Mouse (Mus musculus) MEL (cell line): ENCODE results near the gene Zfp747. TPM values are rescaled to one million over a fixed set of nuclear protein-coding genes. Genes with fewer than 3 reads are reported as not detected.

ENCODE experiments used
- DNase-seq: peaks from one replicate; pipeline ENCODE4 v3.0.0; 2011; ENCODE audit warnings: low read depth, low spot score
- H3K27ac ChIP-seq: 2 replicates; pipeline ENCODE4 v1.5.1; 2012; ENCODE audit warnings: low read depth, mild to moderate bottlenecking, control low read depth, low read length, moderate library complexity; ENCODE audit not compliant: control insufficient read depth
- H3K27me3 ChIP-seq, 2 experiments: fragments of 150-350 bp in 1 of 2; sonication (generic) in 1 of 2; 2 replicates each; pipeline ENCODE4 v1.6.1; 2012; ENCODE audit warnings: low read length in 2 of 2, mild to moderate bottlenecking in 2 of 2, improper control_type of control experiment in 1 of 2, moderate library complexity in 1 of 2; ENCODE audit not compliant: insufficient read depth in 2 of 2, control insufficient read depth in 1 of 2
- H3K36me3 ChIP-seq, 2 experiments: 2 replicates each; pipeline ENCODE4 v1.6.1; 2012 to 2014; ENCODE audit warnings: low read length in 2 of 2, improper control_type of control experiment in 1 of 2, inconsistent platforms in 1 of 2, mild to moderate bottlenecking in 1 of 2; ENCODE audit not compliant: insufficient read depth in 2 of 2, control insufficient read depth in 1 of 2
- H3K4me1 ChIP-seq, 2 experiments: fragments of 150-350 bp in 1 of 2; sonication (generic) in 1 of 2; 2 replicates each; pipeline ENCODE4 v1.6.1; 2012; ENCODE audit warnings: low read length in 2 of 2, improper control_type of control experiment in 1 of 2, mild to moderate bottlenecking in 1 of 2; ENCODE audit not compliant: insufficient read depth in 2 of 2, control insufficient read depth in 1 of 2
- H3K4me3 ChIP-seq, 2 experiments: fragments of 150-350 bp in 1 of 2; sonication (generic) in 1 of 2; 2 replicates each; pipeline ENCODE4 v1.5.1; 2012; ENCODE audit warnings: low read depth in 2 of 2, low read length in 2 of 2, mild to moderate bottlenecking in 2 of 2, moderate library complexity in 2 of 2, control low read depth in 1 of 2, improper control_type of control experiment in 1 of 2; ENCODE audit not compliant: control insufficient read depth in 1 of 2, insufficient read depth in 1 of 2
- H3K79me2 ChIP-seq: 2 replicates; pipeline ENCODE4 v1.6.1; 2012; ENCODE audit warnings: mild to moderate bottlenecking, low read length, moderate library complexity; ENCODE audit not compliant: control insufficient read depth, poor library complexity, insufficient read depth
- H3K9ac ChIP-seq: 2 replicates; pipeline ENCODE4 v1.6.1; 2012; ENCODE audit warnings: low read depth, mild to moderate bottlenecking, control low read depth, low read length, moderate library complexity; ENCODE audit not compliant: control insufficient read depth, poor library complexity, severe bottlenecking
- H3K9me3 ChIP-seq: fragments of 150-350 bp; sonication (generic); replicated peaks from 2 replicates; pipeline ENCODE4 v1.6.1; 2012; ENCODE audit warnings: mild to moderate bottlenecking, low read length, improper control_type of control experiment, moderate library complexity; ENCODE audit not compliant: insufficient read depth
- CTCF ChIP-seq, 3 experiments: IDR thresholded peaks in 2 of 3; conservative IDR thresholded peaks in 1 of 3; 2 replicates each; pipeline ENCODE4 v1.5.1; 2011 to 2012; ENCODE audit warnings: low read length in 3 of 3, low read depth in 2 of 3, mild to moderate bottlenecking in 2 of 3, improper control_type of control experiment in 1 of 3, inconsistent platforms in 1 of 3, mixed read lengths in 1 of 3, moderate library complexity in 1 of 3; ENCODE audit not compliant: control insufficient read depth in 1 of 3, insufficient read depth in 1 of 3, poor library complexity in 1 of 3, severe bottlenecking in 1 of 3
- E2F4 ChIP-seq: IDR thresholded peaks from 2 replicates; pipeline ENCODE4 v1.6.1; 2011; ENCODE audit warnings: low read depth, low read length, improper control_type of control experiment, borderline replicate concordance
- ETS1 ChIP-seq: IDR thresholded peaks from 2 replicates; pipeline ENCODE4 v1.6.1; 2012; ENCODE audit warnings: low read depth, mild to moderate bottlenecking, inconsistent platforms, low read length, improper control_type of control experiment, moderate library complexity
- GATA1 ChIP-seq: IDR thresholded peaks from 2 replicates; pipeline ENCODE4 v1.6.1; 2011; ENCODE audit warnings: low read depth, low read length, improper control_type of control experiment
- HCFC1 ChIP-seq: IDR thresholded peaks from 2 replicates; pipeline ENCODE4 v1.6.1; 2012; ENCODE audit warnings: low read depth, mild to moderate bottlenecking, inconsistent platforms, low read length, improper control_type of control experiment, moderate library complexity
- JUND ChIP-seq: IDR thresholded peaks from 2 replicates; pipeline ENCODE4 v1.6.1; 2011; ENCODE audit warnings: low read depth, mild to moderate bottlenecking, improper control_type of control experiment, low read length
- KAT2A ChIP-seq: conservative IDR thresholded peaks from 2 replicates; pipeline ENCODE4 v1.6.1; 2012; ENCODE audit warnings: low read depth, low read length, improper control_type of control experiment, inconsistent platforms
- MAX ChIP-seq: IDR thresholded peaks from 2 replicates; pipeline ENCODE4 v1.6.1; 2011; ENCODE audit warnings: low read length, improper control_type of control experiment
- MAZ ChIP-seq: IDR thresholded peaks from 2 replicates; pipeline ENCODE4 v1.6.1; 2012; ENCODE audit warnings: low read depth, mild to moderate bottlenecking, inconsistent platforms, low read length, improper control_type of control experiment
- MEF2A ChIP-seq: IDR thresholded peaks from 2 replicates; pipeline ENCODE4 v1.6.1; 2014; ENCODE audit warnings: low read depth, mild to moderate bottlenecking, inconsistent platforms, low read length, improper control_type of control experiment; ENCODE audit not compliant: poor library complexity, insufficient replicate concordance, severe bottlenecking; ENCODE audit errors: extremely low read depth
- MXI1 ChIP-seq: IDR thresholded peaks from 2 replicates; pipeline ENCODE4 v1.6.1; 2011; ENCODE audit warnings: mild to moderate bottlenecking, low read depth, low read length, improper control_type of control experiment
- MYC ChIP-seq: IDR thresholded peaks from 2 replicates; pipeline ENCODE4 v1.6.1; 2011; ENCODE audit warnings: low read depth, mild to moderate bottlenecking, low read length, improper control_type of control experiment, moderate library complexity
- NELFE ChIP-seq: IDR thresholded peaks from 2 replicates; pipeline ENCODE4 v1.6.1; 2011; ENCODE audit warnings: low read depth, low read length, improper control_type of control experiment
- NRF1 ChIP-seq: IDR thresholded peaks from 2 replicates; pipeline ENCODE4 v1.6.1; 2014; ENCODE audit warnings: low read depth, mild to moderate bottlenecking, inconsistent platforms, low read length, improper control_type of control experiment, moderate library complexity; ENCODE audit not compliant: poor library complexity, insufficient read depth, severe bottlenecking
- POLR2AphosphoS5 ChIP-seq: IDR thresholded peaks from 2 replicates; pipeline ENCODE4 v1.6.1; 2012; ENCODE audit warnings: low read depth, borderline replicate concordance, mild to moderate bottlenecking, inconsistent platforms, low read length, moderate library complexity, mixed read lengths
- RCOR1 ChIP-seq: IDR thresholded peaks from 2 replicates; pipeline ENCODE4 v1.6.1; 2012; ENCODE audit warnings: low read depth, mild to moderate bottlenecking, inconsistent platforms, low read length, improper control_type of control experiment
- SIN3A ChIP-seq: IDR thresholded peaks from 2 replicates; pipeline ENCODE4 v1.6.1; 2012; ENCODE audit warnings: low read length, improper control_type of control experiment, inconsistent platforms
- SMC3 ChIP-seq: IDR thresholded peaks from 2 replicates; pipeline ENCODE4 v1.6.1; 2011; ENCODE audit warnings: low read depth, low read length, improper control_type of control experiment
- TBP ChIP-seq: IDR thresholded peaks from 2 replicates; pipeline ENCODE4 v1.8.0; 2011; ENCODE audit warnings: low read depth, low read length, improper control_type of control experiment
- TCF12 ChIP-seq: IDR thresholded peaks from 2 replicates; pipeline ENCODE4 v1.6.1; 2014; ENCODE audit warnings: low read depth, mild to moderate bottlenecking, inconsistent platforms, low read length, improper control_type of control experiment, moderate library complexity
- USF1 ChIP-seq: IDR thresholded peaks from 2 replicates; pipeline ENCODE4 v1.6.1; 2014; ENCODE audit warnings: low read depth, mild to moderate bottlenecking, inconsistent platforms, low read length, improper control_type of control experiment, moderate library complexity
- USF2 ChIP-seq, 2 experiments: IDR thresholded peaks; 2 replicates each; pipeline ENCODE4 v1.6.1; 2011 to 2012; ENCODE audit warnings: improper control_type of control experiment in 2 of 2, low read length in 2 of 2, borderline replicate concordance in 1 of 2, inconsistent platforms in 1 of 2, low read depth in 1 of 2, mild to moderate bottlenecking in 1 of 2; ENCODE audit not compliant: insufficient read depth in 1 of 2
- ZC3H11A ChIP-seq: IDR thresholded peaks from 2 replicates; pipeline ENCODE4 v1.6.1; 2012; ENCODE audit warnings: low read depth, mild to moderate bottlenecking, inconsistent platforms, low read length, improper control_type of control experiment
- ZKSCAN1 ChIP-seq: IDR thresholded peaks from 2 replicates; pipeline ENCODE4 v1.6.1; 2012; ENCODE audit warnings: low read depth, mild to moderate bottlenecking, inconsistent platforms, low read length, improper control_type of control experiment, moderate library complexity
- ZMIZ1 ChIP-seq: IDR thresholded peaks from 2 replicates; pipeline ENCODE4 v1.6.1; 2012; ENCODE audit warnings: low read depth, mild to moderate bottlenecking, inconsistent platforms, low read length, improper control_type of control experiment, moderate library complexity
- ZNF384 ChIP-seq: IDR thresholded peaks from 2 replicates; pipeline ENCODE4 v1.6.1; 2012; ENCODE audit warnings: low read depth, mild to moderate bottlenecking, inconsistent platforms, low read length, improper control_type of control experiment
- polyA plus RNA-seq, 2 experiments: library from polyadenylated mRNA; stranded (reverse) in 1 of 2; unstranded in 1 of 2; fragments of >175 nt in 1 of 2; fragments of >200 nt in 1 of 2; gene quantifications; 2 replicates each; pipeline versions ENCODE4 v1.2.1 to v1.2.4; 2012; ENCODE audit warnings: low replicate concordance in 2 of 2, low read depth in 1 of 2; ENCODE audit not compliant: insufficient read length in 2 of 2, insufficient read depth in 1 of 2, missing spikeins in 1 of 2
- total RNA-seq: library from RNA; depleted of rRNA; stranded (reverse); fragments of 300-350 nt; gene quantifications from 2 replicates; pipeline ENCODE4 v1.2.3, GENCODE M21; 2012

Gene Zfp747
- total and polyA plus RNA-seq, 3 experiments, result 6.2 to 7.5 TPM; not detected in 1

DNA sequence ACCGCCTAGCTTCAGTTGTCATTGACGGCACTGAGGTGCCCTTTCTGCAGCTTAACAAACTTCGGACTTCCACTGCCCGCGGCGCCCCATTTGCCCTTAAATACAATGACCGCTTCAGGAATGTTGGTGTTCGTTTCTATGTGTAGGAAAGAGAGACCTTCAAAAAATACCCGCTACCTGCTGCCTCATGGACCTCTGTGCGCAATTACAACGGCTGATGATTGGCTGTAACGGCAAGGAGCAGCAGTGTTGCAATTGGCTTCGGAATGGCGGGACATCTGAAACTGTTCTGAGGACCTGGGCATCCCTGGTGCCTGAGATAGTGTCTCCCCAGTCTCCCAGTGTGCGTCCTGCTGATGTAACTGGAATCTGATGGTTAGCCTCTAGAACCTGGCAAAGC is 46.4 kb upstream of the Zfp747 start:
- H3K4me1 ChIP-seq, result peaks cover 7 to 28% of the 10 kb centered on the region in 2 experiments
- H3K27ac ChIP-seq, result peak overlapping the region; percentile 29
- H3K4me3 ChIP-seq, result peak overlapping the region; percentile 69 to 98
- 0 out of 2 replicates have a peak, but pooled peaks have one; percentile 18 for TF ChIP-seq NRF1
- no peak for TF ChIP-seq RCOR1
- TF ChIP-seq CTCF (IDR thresholded peaks at IDR 0.05 in 2 of 3, conservative IDR thresholded peaks at IDR 0.05 in 1 of 3; ENCODE audit: control insufficient read depth in 1 of 3, insufficient read depth in 1 of 3, low read depth in 2 of 3, low read length in 3 of 3, poor library complexity in 1 of 3, severe bottlenecking in 1 of 3), result no peak
- H3K9me3 ChIP-seq, result no peaks in the 10 kb centered on the region
- H3K9ac ChIP-seq, result peak overlapping the region; percentile 57
- H3K36me3 ChIP-seq, result peaks cover 0 to 26% of the 10 kb centered on the region in 2 experiments; a peak in 2 of 4 replicates
- no peaks in the 10 kb centered on the region for H3K27me3 ChIP-seq
- H3K79me2 ChIP-seq, result peaks cover 4% of the 10 kb centered on the region; the same call in 1 of the 2 replicates
- DNase-seq, result peak; percentile 66

DNA sequence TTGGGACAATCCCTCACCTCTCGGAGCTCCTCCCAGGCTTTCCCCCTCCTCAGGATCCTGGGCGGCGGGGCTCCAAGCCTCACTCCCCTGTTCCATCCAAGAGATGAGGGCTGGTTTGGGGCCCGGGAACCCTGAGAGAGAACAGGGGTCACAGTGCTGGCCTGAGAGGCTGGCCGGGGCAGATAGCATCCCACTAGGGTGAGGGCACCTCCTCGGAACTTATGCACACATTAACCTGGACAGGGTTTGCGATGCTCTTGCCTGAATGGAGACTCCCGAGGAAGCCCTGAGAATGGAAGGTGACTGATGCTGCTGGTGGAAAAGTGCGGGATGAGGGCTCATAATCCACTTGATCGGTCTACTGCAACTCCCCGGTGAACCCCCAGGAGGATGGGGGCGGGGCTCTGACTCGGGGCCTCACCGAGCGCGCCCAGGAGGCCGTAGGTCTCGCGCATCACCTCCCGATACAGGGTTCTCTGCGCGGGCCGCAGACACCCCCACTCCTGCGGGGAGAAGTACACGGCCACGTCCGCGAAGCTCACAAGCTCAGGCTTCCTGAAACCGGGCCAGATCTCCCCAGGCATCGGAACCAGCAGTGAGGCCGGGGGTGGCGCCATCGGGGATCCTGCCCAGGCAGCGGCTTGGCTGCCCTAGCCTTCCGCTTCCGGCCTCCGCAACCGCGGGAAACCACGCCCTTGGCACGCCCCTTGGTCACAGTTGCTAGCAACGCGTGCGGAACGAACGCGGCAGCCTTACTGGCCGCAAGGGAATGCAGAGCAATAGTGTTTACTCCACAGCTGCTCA is 45.7 kb upstream of the Zfp747 start, which contains the start of gene Zfp688:
TSS of gene Zfp688 (minus strand) at position 681 of the 804 bp plus-strand sequence.
- no peaks in the 10 kb centered on the region for H3K27me3 ChIP-seq
- H3K4me1 ChIP-seq, result peaks cover 7 to 22% of the 10 kb centered on the region in 2 experiments
- peak within 1 kb of the TSS; percentile 77 for H3K9ac ChIP-seq
- H3K79me2 ChIP-seq, result peaks cover 4% of the 10 kb centered on the region; the same call in 1 of the 2 replicates
- DNase-seq, result peak; percentile 95
- peak within 1 kb of the TSS; percentile 48 for H3K27ac ChIP-seq
- H3K36me3 ChIP-seq, result peaks cover 0 to 23% of the 10 kb centered on the region in 2 experiments; a peak in 2 of 4 replicates
- no peaks in the 10 kb centered on the region for H3K9me3 ChIP-seq
- H3K4me3 ChIP-seq, result peak within 1 kb of the TSS; percentile 69 to 98
- TF ChIP-seq USF2 (IDR thresholded peaks at IDR 0.05; ENCODE audit: borderline replicate concordance in 1 of 2, insufficient read depth in 1 of 2, low read depth in 1 of 2, low read length in 2 of 2) (no peak), HCFC1 (peak; percentile 79), USF1 (0 out of 2 replicates have a peak, but pooled peaks have one; percentile 18), SIN3A (peak; percentile 98), TCF12 (peak; percentile 22; the same call in 1 of the 2 replicates), SMC3 (no peak), MYC (0 out of 2 replicates have a peak, but pooled peaks have one; percentile 13), MAX (peak; percentile 72; the same call in 1 of the 2 replicates), CTCF (IDR thresholded peaks at IDR 0.05 in 2 of 3, conservative IDR thresholded peaks at IDR 0.05 in 1 of 3; ENCODE audit: control insufficient read depth in 1 of 3, insufficient read depth in 1 of 3, low read depth in 2 of 3, low read length in 3 of 3, poor library complexity in 1 of 3, severe bottlenecking in 1 of 3) (peak in 1 of 3 experiments; percentile 18; a peak in 1 of 6 replicates), NRF1 (no peak), ZNF384 (no peak), ZKSCAN1 (no peak), TBP (0 out of 2 replicates have a peak, but pooled peaks have one; percentile 41), GATA1 (no peak), E2F4 (peak; percentile 86), MXI1 (peak; percentile 97), POLR2AphosphoS5 (no peak), JUND (no peak), NELFE (peak; percentile 88), ETS1 (peak; percentile 46; the same call in 1 of the 2 replicates), MEF2A (no peak), ZC3H11A (no peak), KAT2A (no peak), MAZ (no peak), ZMIZ1 (peak; percentile 38; the same call in 1 of the 2 replicates), RCOR1 (0 out of 2 replicates have a peak, but pooled peaks have one; percentile 31)
